Mouse (Mus musculus): ENCODE measurements around the gene Lbp. TPM values are rescaled to one million over a fixed set of nuclear protein-coding genes. Genes with fewer than 3 reads are reported as not detected.

Lbp gene
- polyA plus RNA-seq, 1 experiment from 2014 or later: 4.0 TPM

- 0 out of 2 replicates have a peak, but pooled peaks cover 5% of the 10 kb centered on the region for H3K4me1 ChIP-seq (ENCODE audit: control insufficient read depth, insufficient read depth, low read length)
- no peak for DNase-seq (ENCODE audit: low spot score)
- WGBS: 68% methylated on average over 12 of the region's 12 CpGs
- peaks cover 27% of the 10 kb centered on the region for H3K36me3 ChIP-seq (ENCODE audit: control insufficient read depth, insufficient read depth, low read length)
- H3K9me3 ChIP-seq (ENCODE audit: control insufficient read depth, low read length): no peaks in the 10 kb centered on the region
- no peak overlapping the region; the same call in 1 of the 2 replicates for H3K27ac ChIP-seq (replicated peaks; ENCODE audit: low read depth, low read length)
- H3K4me2 ChIP-seq (ENCODE audit: low read depth, severe bottlenecking): peak overlapping the region; percentile 83
- no peaks in the 10 kb centered on the region for H3K27me3 ChIP-seq (ENCODE audit: control insufficient read depth, insufficient read depth, low read length)
- peak overlapping the region; percentile 77 for H3K4me3 ChIP-seq (ENCODE audit: low read depth, low read length)
- peak overlapping the region; percentile 96 for H3K9ac ChIP-seq (ENCODE audit: low read length)
- no peak for ATAC-seq (ENCODE audit: insufficient number of reproducible peaks, low FRiP score, low TSS enrichment, low read depth)
Measured at GRCm38 (mm10) chr2:158359757-158360620, 53.7 kb downstream of the Lbp start.

GRCm38 (mm10) chr2:158360873-158361677 lies 54.8 kb downstream of the Lbp start:
- Histone ChIP-seq H3K4me3 (ENCODE audit: low read depth, low read length) (peak overlapping the region; percentile 77), H3K9me3 (ENCODE audit: control insufficient read depth, low read length) (no peaks in the 10 kb centered on the region), H3K27me3 (ENCODE audit: control insufficient read depth, insufficient read depth, low read length) (no peaks in the 10 kb centered on the region), H3K27ac (replicated peaks; ENCODE audit: low read depth, low read length) (0 out of 2 replicates have a peak overlapping the region, but pooled peaks have one; percentile 9), H3K4me1 (ENCODE audit: control insufficient read depth, insufficient read depth, low read length) (0 out of 2 replicates have a peak, but pooled peaks cover 5% of the 10 kb centered on the region), H3K36me3 (ENCODE audit: control insufficient read depth, insufficient read depth, low read length) (peaks cover 24% of the 10 kb centered on the region), H3K4me2 (ENCODE audit: low read depth, severe bottlenecking) (peak overlapping the region; percentile 83), H3K9ac (ENCODE audit: low read length) (peak overlapping the region; percentile 96)
- under 1% methylated on average over 41 of the region's 41 CpGs for WGBS
- DNase-seq (ENCODE audit: low spot score): peak; percentile 94
- ATAC-seq (ENCODE audit: insufficient number of reproducible peaks, low FRiP score, low TSS enrichment, low read depth): peak; percentile 88

DNA sequence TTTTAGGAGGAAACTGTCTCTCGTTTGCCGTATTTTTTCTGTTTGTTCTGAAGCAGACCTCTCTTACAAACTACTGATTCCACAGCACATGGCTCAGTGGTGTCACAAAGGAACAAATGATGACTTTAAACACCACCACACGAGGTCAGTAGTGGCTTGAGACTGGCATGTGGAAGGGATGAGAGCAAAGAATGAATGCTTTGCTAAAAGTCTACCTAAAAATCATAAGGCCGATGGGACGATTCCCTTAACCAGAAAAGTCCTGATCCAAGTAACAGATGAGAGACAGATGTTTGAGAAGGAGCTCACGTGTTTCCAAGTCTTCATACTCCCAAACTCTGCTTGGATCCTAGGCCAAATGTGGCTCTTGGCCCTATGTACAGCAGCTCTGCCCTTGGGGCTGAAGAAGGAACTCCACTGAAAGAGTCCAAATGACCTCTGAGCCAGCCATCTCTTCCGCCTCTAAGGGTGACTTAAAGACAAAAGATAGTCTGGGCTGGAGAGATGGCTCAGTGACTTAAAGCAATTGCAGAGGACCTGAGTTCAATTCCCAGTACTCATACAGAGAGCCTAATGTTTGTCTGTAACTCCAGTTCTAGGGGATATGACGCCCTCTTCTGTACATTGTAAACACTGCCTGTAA lies 55.5 kb downstream of the Lbp start:
- no peak for ATAC-seq (ENCODE audit: insufficient number of reproducible peaks, low FRiP score, low TSS enrichment, low read depth)
- Histone ChIP-seq H3K27ac (replicated peaks; ENCODE audit: low read depth, low read length) (no peak overlapping the region), H3K4me1 (ENCODE audit: control insufficient read depth, insufficient read depth, low read length) (0 out of 2 replicates have a peak, but pooled peaks cover 5% of the 10 kb centered on the region), H3K27me3 (ENCODE audit: control insufficient read depth, insufficient read depth, low read length) (no peaks in the 10 kb centered on the region), H3K36me3 (ENCODE audit: control insufficient read depth, insufficient read depth, low read length) (peaks cover 18% of the 10 kb centered on the region), H3K9ac (ENCODE audit: low read length) (0 out of 2 replicates have a peak overlapping the region, but pooled peaks have one; percentile 30), H3K4me2 (ENCODE audit: low read depth, severe bottlenecking) (peak overlapping the region; percentile 83), H3K4me3 (ENCODE audit: low read depth, low read length) (peak overlapping the region; percentile 77), H3K9me3 (ENCODE audit: control insufficient read depth, low read length) (no peaks in the 10 kb centered on the region)
- no peak for DNase-seq (ENCODE audit: low spot score)
- WGBS: 40% methylated on average over 8 of the region's 8 CpGs

GRCm38 (mm10) chr2:158364175-158364574 lies 57.9 kb downstream of the Lbp start:
- ATAC-seq (ENCODE audit: insufficient number of reproducible peaks, low FRiP score, low TSS enrichment, low read depth) (no peak), DNase-seq (ENCODE audit: low spot score) (no peak)
- WGBS: 82% methylated on average over 4 of the region's 4 CpGs
- Histone ChIP-seq H3K27ac (replicated peaks; ENCODE audit: low read depth, low read length) (no peak overlapping the region), H3K27me3 (ENCODE audit: control insufficient read depth, insufficient read depth, low read length) (no peaks in the 10 kb centered on the region), H3K4me1 (ENCODE audit: control insufficient read depth, insufficient read depth, low read length) (0 out of 2 replicates have a peak, but pooled peaks cover 5% of the 10 kb centered on the region), H3K9me3 (ENCODE audit: control insufficient read depth, low read length) (no peaks in the 10 kb centered on the region), H3K4me3 (ENCODE audit: low read depth, low read length) (no peak overlapping the region), H3K4me2 (ENCODE audit: low read depth, severe bottlenecking) (no peak overlapping the region), H3K9ac (ENCODE audit: low read length) (no peak overlapping the region), H3K36me3 (ENCODE audit: control insufficient read depth, insufficient read depth, low read length) (peaks cover 3% of the 10 kb centered on the region; the same call in 1 of the 2 replicates)

- H3K4me1 ChIP-seq (ENCODE audit: control insufficient read depth, insufficient read depth, low read length): no peaks in the 10 kb centered on the region
- H3K36me3 ChIP-seq (ENCODE audit: control insufficient read depth, insufficient read depth, low read length): no peaks in the 10 kb centered on the region
- H3K4me3 ChIP-seq (ENCODE audit: low read depth, low read length): no peak overlapping the region
- no peaks in the 10 kb centered on the region for H3K27me3 ChIP-seq (ENCODE audit: control insufficient read depth, insufficient read depth, low read length)
- no peak overlapping the region for H3K4me2 ChIP-seq (ENCODE audit: low read depth, severe bottlenecking)
- H3K9ac ChIP-seq (ENCODE audit: low read length): no peak overlapping the region
- H3K9me3 ChIP-seq (ENCODE audit: control insufficient read depth, low read length): no peaks in the 10 kb centered on the region
- DNase-seq (ENCODE audit: low spot score) (no peak), ATAC-seq (ENCODE audit: insufficient number of reproducible peaks, low FRiP score, low TSS enrichment, low read depth) (no peak)
- H3K27ac ChIP-seq (replicated peaks; ENCODE audit: low read depth, low read length): no peak overlapping the region
- WGBS: 83% methylated on average over 12 of the region's 12 CpGs
Measured at GRCm38 (mm10) chr2:158365099-158365850, 59.0 kb downstream of the Lbp start.

GRCm38 (mm10) chr2:158367654-158368053 lies 61.4 kb downstream of the Lbp start:
- Histone ChIP-seq H3K27ac (replicated peaks; ENCODE audit: low read depth, low read length) (no peak overlapping the region), H3K27me3 (ENCODE audit: control insufficient read depth, insufficient read depth, low read length) (no peaks in the 10 kb centered on the region), H3K4me1 (ENCODE audit: control insufficient read depth, insufficient read depth, low read length) (no peaks in the 10 kb centered on the region), H3K9me3 (ENCODE audit: control insufficient read depth, low read length) (no peaks in the 10 kb centered on the region), H3K4me3 (ENCODE audit: low read depth, low read length) (no peak overlapping the region), H3K4me2 (ENCODE audit: low read depth, severe bottlenecking) (no peak overlapping the region), H3K36me3 (ENCODE audit: control insufficient read depth, insufficient read depth, low read length) (no peaks in the 10 kb centered on the region), H3K9ac (ENCODE audit: low read length) (no peak overlapping the region)
- WGBS: 84% methylated on average over 5 of the region's 5 CpGs
- no peak for DNase-seq (ENCODE audit: low spot score)
- ATAC-seq (ENCODE audit: insufficient number of reproducible peaks, low FRiP score, low TSS enrichment, low read depth): no peak

DNA sequence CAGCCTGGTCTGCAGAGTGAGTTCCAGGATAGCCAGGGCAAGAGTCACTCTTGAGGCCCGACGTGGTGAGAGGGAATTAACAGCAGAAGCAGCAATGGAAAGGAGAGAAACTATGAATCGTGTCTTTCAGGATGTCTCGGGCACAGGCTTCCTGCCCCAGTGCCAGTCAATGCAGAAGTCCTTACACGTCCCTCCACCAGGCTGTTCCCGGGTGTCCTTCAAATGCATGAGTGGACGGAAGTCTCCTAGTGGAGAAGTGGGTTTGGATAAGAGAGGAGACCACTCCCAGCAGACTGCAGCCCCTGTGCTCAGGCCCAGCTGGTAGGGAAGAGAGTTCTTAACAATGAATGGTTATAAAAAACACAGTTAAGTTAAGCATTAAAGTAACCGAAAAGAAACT lies 62.0 kb downstream of the Lbp start:
- H3K4me2 ChIP-seq (ENCODE audit: low read depth, severe bottlenecking): no peak overlapping the region
- no peaks in the 10 kb centered on the region for H3K27me3 ChIP-seq (ENCODE audit: control insufficient read depth, insufficient read depth, low read length)
- no peaks in the 10 kb centered on the region for H3K9me3 ChIP-seq (ENCODE audit: control insufficient read depth, low read length)
- 93% methylated on average over 8 of the region's 8 CpGs for WGBS
- DNase-seq (ENCODE audit: low spot score) (no peak), ATAC-seq (ENCODE audit: insufficient number of reproducible peaks, low FRiP score, low TSS enrichment, low read depth) (no peak)
- H3K27ac ChIP-seq (replicated peaks; ENCODE audit: low read depth, low read length): no peak overlapping the region
- no peaks in the 10 kb centered on the region for H3K4me1 ChIP-seq (ENCODE audit: control insufficient read depth, insufficient read depth, low read length)
- no peaks in the 10 kb centered on the region for H3K36me3 ChIP-seq (ENCODE audit: control insufficient read depth, insufficient read depth, low read length)
- no peak overlapping the region for H3K9ac ChIP-seq (ENCODE audit: low read length)
- H3K4me3 ChIP-seq (ENCODE audit: low read depth, low read length): no peak overlapping the region
